Mouse (Mus musculus): ENCODE measurements around the gene Cadm1. TPM values are rescaled to one million over a fixed set of nuclear protein-coding genes. Genes with fewer than 3 reads are reported as not detected.

The Cadm1 gene
- polyA plus RNA-seq, 1 experiment from 2014 or later, result 96.0 TPM

DNA sequence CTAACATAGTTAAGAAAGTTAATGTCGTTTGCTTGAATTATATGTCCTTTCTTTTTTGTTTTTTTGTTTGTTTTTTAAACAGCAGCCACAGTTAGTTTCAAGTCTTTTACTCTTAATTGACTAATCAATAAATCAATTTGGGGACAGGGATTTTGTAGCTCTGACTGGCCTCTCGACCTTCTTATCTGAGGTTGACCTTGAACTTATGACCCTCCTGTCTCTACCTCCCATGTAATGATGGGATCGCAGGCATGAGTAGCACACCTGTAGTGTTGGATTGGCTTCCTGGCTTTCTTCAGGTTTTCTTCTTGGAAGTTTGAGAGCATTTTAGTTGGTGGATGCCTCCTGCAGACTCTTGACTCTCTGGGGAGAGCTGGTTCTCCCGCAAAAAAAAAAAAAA is 53.3 kb downstream of the Cadm1 start:
- no peak overlapping the region for H3K4me3 ChIP-seq (ENCODE audit: low read length)
- no peak overlapping the region for H3K4me2 ChIP-seq (ENCODE audit: low read depth, low read length)
- no peak for ATAC-seq (ENCODE audit: low read depth)
- H3K9ac ChIP-seq (ENCODE audit: low read length), result no peak overlapping the region
- H3K27me3 ChIP-seq (ENCODE audit: control insufficient read depth, insufficient read depth, low read depth, low read length), result no peaks in the 10 kb centered on the region
- WGBS, result 68% methylated on average over 4 of the region's 4 CpGs
- H3K9me3 ChIP-seq (ENCODE audit: control insufficient read depth, low read length), result no peaks in the 10 kb centered on the region
- H3K27ac ChIP-seq (ENCODE audit: low read length), result no peak overlapping the region
- peaks cover 21% of the 10 kb centered on the region for H3K4me1 ChIP-seq (replicated peaks; ENCODE audit: control insufficient read depth, insufficient read depth, low read length)
- no peaks in the 10 kb centered on the region for H3K36me3 ChIP-seq (ENCODE audit: control insufficient read depth, insufficient read depth, low read length)

GRCm38 (mm10) chr9:47586176-47586575 is 56.2 kb downstream of the Cadm1 start:
- no peak overlapping the region for H3K9ac ChIP-seq (ENCODE audit: low read length)
- no peaks in the 10 kb centered on the region for H3K36me3 ChIP-seq (ENCODE audit: control insufficient read depth, insufficient read depth, low read length)
- WGBS, result 80% methylated on average over 5 of the region's 5 CpGs
- peaks cover 27% of the 10 kb centered on the region for H3K4me1 ChIP-seq (replicated peaks; ENCODE audit: control insufficient read depth, insufficient read depth, low read length)
- no peak overlapping the region for H3K4me2 ChIP-seq (ENCODE audit: low read depth, low read length)
- H3K9me3 ChIP-seq (ENCODE audit: control insufficient read depth, low read length), result no peaks in the 10 kb centered on the region
- no peak overlapping the region for H3K4me3 ChIP-seq (ENCODE audit: low read length)
- no peak for ATAC-seq (ENCODE audit: low read depth)
- no peaks in the 10 kb centered on the region for H3K27me3 ChIP-seq (ENCODE audit: control insufficient read depth, insufficient read depth, low read depth, low read length)
- H3K27ac ChIP-seq (ENCODE audit: low read length), result no peak overlapping the region

DNA sequence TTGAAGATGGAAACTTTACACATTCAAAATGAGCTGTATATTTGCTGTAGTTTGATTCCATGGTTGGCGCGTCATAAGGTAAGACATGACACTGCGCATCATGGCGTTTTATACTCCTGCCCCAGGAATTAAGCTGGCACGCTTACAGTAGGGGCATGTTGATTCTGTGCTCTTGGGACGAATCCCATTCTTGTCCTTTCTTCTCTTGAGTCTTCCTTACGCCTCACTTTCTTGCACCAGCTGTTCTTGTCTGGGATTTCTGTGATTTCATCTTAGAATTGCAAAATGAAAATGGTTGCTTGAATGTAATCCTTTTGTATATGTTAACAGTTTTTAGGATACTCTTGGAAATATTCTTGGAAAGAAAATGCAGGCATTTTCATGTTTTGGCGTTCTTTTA is 56.9 kb downstream of the Cadm1 start:
- WGBS, result 85% methylated on average over 8 of the region's 8 CpGs
- no peak for ATAC-seq (ENCODE audit: low read depth)
- no peaks in the 10 kb centered on the region for H3K36me3 ChIP-seq (ENCODE audit: control insufficient read depth, insufficient read depth, low read length)
- no peak overlapping the region for H3K27ac ChIP-seq (ENCODE audit: low read length)
- no peaks in the 10 kb centered on the region for H3K9me3 ChIP-seq (ENCODE audit: control insufficient read depth, low read length)
- peaks cover 22% of the 10 kb centered on the region for H3K4me1 ChIP-seq (replicated peaks; ENCODE audit: control insufficient read depth, insufficient read depth, low read length)
- H3K27me3 ChIP-seq (ENCODE audit: control insufficient read depth, insufficient read depth, low read depth, low read length), result no peaks in the 10 kb centered on the region
- H3K9ac ChIP-seq (ENCODE audit: low read length), result no peak overlapping the region
- H3K4me3 ChIP-seq (ENCODE audit: low read length), result no peak overlapping the region
- H3K4me2 ChIP-seq (ENCODE audit: low read depth, low read length), result no peak overlapping the region

- H3K9ac ChIP-seq (ENCODE audit: low read length), result no peak overlapping the region
- no peak overlapping the region; the same call in 1 of the 2 replicates for H3K4me2 ChIP-seq (ENCODE audit: low read depth, low read length)
- H3K4me1 ChIP-seq (replicated peaks; ENCODE audit: control insufficient read depth, insufficient read depth, low read length), result peaks cover 15% of the 10 kb centered on the region
- H3K36me3 ChIP-seq (ENCODE audit: control insufficient read depth, insufficient read depth, low read length), result no peaks in the 10 kb centered on the region
- H3K27ac ChIP-seq (ENCODE audit: low read length), result no peak overlapping the region
- 34% methylated on average over 7 of the region's 7 CpGs for WGBS
- H3K4me3 ChIP-seq (ENCODE audit: low read length), result no peak overlapping the region
- no peaks in the 10 kb centered on the region for H3K9me3 ChIP-seq (ENCODE audit: control insufficient read depth, low read length)
- H3K27me3 ChIP-seq (ENCODE audit: control insufficient read depth, insufficient read depth, low read depth, low read length), result no peaks in the 10 kb centered on the region
- ATAC-seq (ENCODE audit: low read depth), result peak; percentile 65; the same call in 1 of the 2 replicates
Observed at GRCm38 (mm10) chr9:47587577-47588194, 57.7 kb downstream of the Cadm1 start.

DNA sequence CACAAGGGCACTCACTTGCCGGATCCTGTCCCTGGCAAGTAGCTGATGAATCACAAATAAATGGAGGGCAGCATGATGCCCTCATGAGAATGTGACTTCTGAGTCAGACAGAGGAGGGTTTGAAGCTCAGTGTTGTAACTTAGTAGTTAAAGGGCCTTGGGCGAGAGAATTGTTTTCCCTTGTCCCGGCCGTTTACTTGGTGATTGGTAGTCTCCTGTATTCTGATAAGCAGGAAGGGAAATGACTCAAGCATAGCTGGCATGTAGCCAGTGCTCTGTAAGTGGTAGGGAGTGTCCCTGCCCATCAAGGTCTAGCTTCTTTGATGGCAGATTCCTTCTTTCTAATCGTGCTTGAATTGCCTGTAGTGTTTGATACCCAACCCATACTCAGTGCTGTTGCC is 59.9 kb downstream of the Cadm1 start:
- H3K4me3 ChIP-seq (ENCODE audit: low read length), result no peak overlapping the region
- ATAC-seq (ENCODE audit: low read depth), result peak; percentile 77
- peaks cover 13% of the 10 kb centered on the region for H3K4me1 ChIP-seq (replicated peaks; ENCODE audit: control insufficient read depth, insufficient read depth, low read length)
- no peaks in the 10 kb centered on the region for H3K27me3 ChIP-seq (ENCODE audit: control insufficient read depth, insufficient read depth, low read depth, low read length)
- H3K36me3 ChIP-seq (ENCODE audit: control insufficient read depth, insufficient read depth, low read length), result no peaks in the 10 kb centered on the region
- peak overlapping the region; percentile 37; the same call in 1 of the 2 replicates for H3K27ac ChIP-seq (ENCODE audit: low read length)
- H3K9me3 ChIP-seq (ENCODE audit: control insufficient read depth, low read length), result no peaks in the 10 kb centered on the region
- H3K4me2 ChIP-seq (ENCODE audit: low read depth, low read length), result no peak overlapping the region
- no peak overlapping the region for H3K9ac ChIP-seq (ENCODE audit: low read length)
- WGBS, result 24% methylated on average over 5 of the region's 5 CpGs

DNA sequence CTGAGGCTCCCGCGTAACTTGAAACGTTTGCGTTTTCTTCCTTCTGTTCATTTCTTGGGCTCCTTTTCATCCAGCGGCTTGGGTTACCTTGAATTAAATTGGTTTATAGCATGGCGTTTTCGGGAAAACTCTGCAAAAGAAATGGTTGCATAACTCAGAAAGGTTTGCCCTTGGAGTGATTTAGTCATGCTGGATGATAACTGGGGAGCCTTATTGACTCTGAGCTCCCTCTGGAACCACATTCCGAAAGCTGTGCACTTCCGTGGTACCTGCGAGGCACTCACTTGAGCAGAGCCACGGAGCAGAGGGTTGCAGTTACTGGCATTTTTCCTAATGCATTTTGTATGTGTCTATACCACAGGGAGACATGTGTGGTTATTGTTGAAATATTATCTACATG is 71.6 kb downstream of the Cadm1 start:
- Histone ChIP-seq H3K4me1 (replicated peaks; ENCODE audit: control insufficient read depth, insufficient read depth, low read length) (0 out of 2 replicates have a peak, but pooled peaks cover 3% of the 10 kb centered on the region), H3K27me3 (ENCODE audit: control insufficient read depth, insufficient read depth, low read depth, low read length) (no peaks in the 10 kb centered on the region), H3K9ac (ENCODE audit: low read length) (no peak overlapping the region), H3K4me2 (ENCODE audit: low read depth, low read length) (no peak overlapping the region), H3K4me3 (ENCODE audit: low read length) (no peak overlapping the region), H3K9me3 (ENCODE audit: control insufficient read depth, low read length) (no peaks in the 10 kb centered on the region), H3K27ac (ENCODE audit: low read length) (no peak overlapping the region), H3K36me3 (ENCODE audit: control insufficient read depth, insufficient read depth, low read length) (no peaks in the 10 kb centered on the region)
- WGBS, result 86% methylated on average over 11 of the region's 11 CpGs
- no peak for ATAC-seq (ENCODE audit: low read depth)

DNA sequence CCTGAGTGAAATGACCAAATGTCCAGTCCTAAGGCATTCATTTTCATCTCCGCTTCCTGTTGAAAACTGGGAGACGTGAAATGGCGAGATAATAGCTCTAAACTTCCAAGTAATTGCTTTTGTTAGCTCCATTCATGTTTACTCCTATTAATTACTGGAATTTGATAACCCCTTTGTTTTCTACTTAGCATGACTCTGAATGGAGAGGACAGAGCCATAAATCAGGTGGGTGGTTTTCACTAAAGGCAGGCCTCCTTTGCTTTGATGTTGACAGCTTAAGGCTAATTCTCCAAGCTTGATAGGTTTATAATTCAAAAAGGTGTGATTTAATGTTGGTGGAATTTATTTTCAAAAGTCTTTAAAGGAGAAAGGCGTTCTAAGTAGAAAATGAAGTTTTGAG is 74.0 kb downstream of the Cadm1 start:
- 64% methylated on average over 4 of the region's 4 CpGs for whole genome bisulfite sequencing

DNA sequence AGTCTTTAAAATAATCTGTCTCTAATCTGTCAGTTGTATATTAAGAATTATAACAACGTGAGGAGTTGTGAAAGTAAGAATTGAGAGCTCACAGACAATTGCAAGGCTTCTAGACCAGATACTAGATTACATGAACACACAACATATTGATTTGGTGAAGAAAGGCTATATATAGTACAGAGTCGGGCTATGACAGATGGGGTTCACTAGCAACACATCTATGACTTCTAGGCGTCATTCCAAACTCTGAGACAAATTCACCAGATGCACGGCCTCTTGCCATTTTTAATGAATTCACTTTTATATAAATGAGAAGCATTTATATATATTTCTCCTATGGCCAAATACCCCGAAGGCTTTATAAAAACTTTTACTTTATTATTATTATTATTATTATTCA is 75.7 kb downstream of the Cadm1 start:
- no peak overlapping the region for H3K4me3 ChIP-seq (ENCODE audit: low read length)
- WGBS, result 52% methylated on average over 5 of the region's 5 CpGs
- no peaks in the 10 kb centered on the region for H3K9me3 ChIP-seq (ENCODE audit: control insufficient read depth, low read length)
- ATAC-seq (ENCODE audit: low read depth), result peak; percentile 56; the same call in 1 of the 2 replicates
- H3K36me3 ChIP-seq (ENCODE audit: control insufficient read depth, insufficient read depth, low read length), result no peaks in the 10 kb centered on the region
- no peak overlapping the region for H3K9ac ChIP-seq (ENCODE audit: low read length)
- no peak overlapping the region for H3K4me2 ChIP-seq (ENCODE audit: low read depth, low read length)
- H3K27ac ChIP-seq (ENCODE audit: low read length), result no peak overlapping the region
- H3K27me3 ChIP-seq (ENCODE audit: control insufficient read depth, insufficient read depth, low read depth, low read length), result no peaks in the 10 kb centered on the region
- H3K4me1 ChIP-seq (replicated peaks; ENCODE audit: control insufficient read depth, insufficient read depth, low read length), result peaks cover 13% of the 10 kb centered on the region; the same call in 1 of the 2 replicates

More for the DNA sequence above, 74.0 kb downstream of the Cadm1 start:
- H3K4me1 ChIP-seq (replicated peaks; ENCODE audit: control insufficient read depth, insufficient read depth, low read length), result peaks cover 6% of the 10 kb centered on the region; the same call in 1 of the 2 replicates
- H3K27me3 ChIP-seq (ENCODE audit: control insufficient read depth, insufficient read depth, low read depth, low read length), result no peaks in the 10 kb centered on the region
- H3K27ac ChIP-seq (ENCODE audit: low read length), result no peak overlapping the region
- no peaks in the 10 kb centered on the region for H3K9me3 ChIP-seq (ENCODE audit: control insufficient read depth, low read length)
- no peaks in the 10 kb centered on the region for H3K36me3 ChIP-seq (ENCODE audit: control insufficient read depth, insufficient read depth, low read length)
- H3K4me3 ChIP-seq (ENCODE audit: low read length), result no peak overlapping the region
- no peak overlapping the region for H3K4me2 ChIP-seq (ENCODE audit: low read depth, low read length)
- no peak for ATAC-seq (ENCODE audit: low read depth)
- H3K9ac ChIP-seq (ENCODE audit: low read length), result no peak overlapping the region

DNA sequence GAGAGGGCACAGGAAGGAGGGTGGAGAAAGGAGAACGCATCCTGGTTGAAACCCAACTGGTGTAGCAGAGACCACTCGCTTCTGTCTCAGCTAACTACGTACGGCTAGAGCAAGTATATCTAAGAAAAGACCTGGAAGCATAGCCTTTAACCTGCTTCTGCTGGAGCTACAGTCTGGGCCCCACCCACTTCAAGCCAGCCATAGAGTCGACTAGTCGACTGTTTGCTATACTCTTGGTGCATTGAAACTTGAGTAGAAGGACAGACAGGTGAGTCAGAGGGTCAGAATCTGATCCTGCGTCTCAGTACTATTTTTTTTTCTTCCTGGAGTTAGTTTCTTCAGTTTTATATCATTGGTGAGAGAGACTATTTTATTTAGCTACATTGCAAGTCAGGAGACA is 78.5 kb downstream of the Cadm1 start:
- 50% methylated on average over 7 of the region's 7 CpGs for WGBS
- no peak overlapping the region for H3K4me3 ChIP-seq (ENCODE audit: low read length)
- peak; percentile 29; the same call in 1 of the 2 replicates for ATAC-seq (ENCODE audit: low read depth)

More for the DNA sequence above, 78.5 kb downstream of the Cadm1 start:
- Histone ChIP-seq H3K4me1 (replicated peaks; ENCODE audit: control insufficient read depth, insufficient read depth, low read length) (peaks cover 22% of the 10 kb centered on the region; the same call in 1 of the 2 replicates), H3K9me3 (ENCODE audit: control insufficient read depth, low read length) (no peaks in the 10 kb centered on the region), H3K27me3 (ENCODE audit: control insufficient read depth, insufficient read depth, low read depth, low read length) (no peaks in the 10 kb centered on the region), H3K36me3 (ENCODE audit: control insufficient read depth, insufficient read depth, low read length) (no peaks in the 10 kb centered on the region), H3K4me2 (ENCODE audit: low read depth, low read length) (no peak overlapping the region), H3K27ac (ENCODE audit: low read length) (0 out of 2 replicates have a peak overlapping the region, but pooled peaks have one; percentile 3), H3K9ac (ENCODE audit: low read length) (no peak overlapping the region)

Data from lung, embryonic 16.5 days (tissue).